In the genomic region with DNA sequence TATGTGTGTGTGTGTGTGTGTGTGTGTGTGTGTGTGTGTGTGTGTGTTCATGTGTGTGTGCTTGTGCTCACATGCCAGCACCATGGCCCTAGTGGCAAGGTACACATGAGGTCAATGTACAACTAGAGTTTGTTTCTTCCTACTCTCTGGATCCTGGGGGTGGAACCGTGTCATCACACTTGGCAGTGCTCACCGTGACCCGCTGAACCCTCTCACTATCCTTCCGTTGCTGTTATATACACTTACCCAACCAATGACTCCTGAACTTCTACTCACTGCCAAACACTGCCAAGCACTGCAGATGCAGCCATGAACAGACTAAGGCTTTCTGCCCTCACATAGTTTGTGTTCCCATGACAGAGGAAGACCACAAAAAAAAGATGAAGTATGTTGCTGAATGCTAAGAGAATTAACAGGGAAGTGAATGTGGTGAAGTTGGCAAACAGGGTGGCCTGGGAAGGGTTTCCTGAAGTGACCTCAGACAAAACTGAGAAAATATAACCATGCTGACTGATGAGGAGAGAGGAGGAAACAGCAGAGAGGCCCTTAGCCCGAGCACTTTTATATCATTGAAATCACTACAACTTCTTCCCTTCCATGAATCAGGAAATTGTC, we compare ENCODE assay signal across 11 mouse cellular contexts. TPM values are rescaled to one million over a fixed set of nuclear protein-coding genes. Genes with fewer than 3 reads are reported as not detected.
DNase-seq lines count a peak whose midpoint lies in the region; ATAC-seq and TF ChIP-seq lines count a peak whose summit lies in the region.
"Had no signal": no experiment of that assay in that cellular context is flagged by ENCODE, and none has a peak within 500 bp of the region (broad histone marks: within the 10 kb centered on the region; RNA-seq: fewer than 3 reads in every experiment).

No protein-coding gene starts in this region.

- H3K9ac ChIP-seq in kidney, embryonic 14.5 days (ENCODE audit: low read depth, low read length): no peak overlapping the region
- H3K9ac ChIP-seq in lung, embryonic 16.5 days (ENCODE audit: low read length): no peak overlapping the region

- H3K4me1 ChIP-seq in kidney, adult 2 months (ENCODE audit: control insufficient read depth, insufficient read depth, low read length): peaks cover 8% of the 10 kb centered on the region; the same call in 1 of the 2 replicates
- H3K4me1 ChIP-seq in kidney, embryonic 14.5 days (ENCODE audit: control insufficient read depth, insufficient read depth, low read length): no peaks in the 10 kb centered on the region
- 0 out of 2 replicates have a peak, but pooled peaks cover 2% of the 10 kb centered on the region for H3K4me1 ChIP-seq in lung, embryonic 16.5 days (replicated peaks; ENCODE audit: control insufficient read depth, insufficient read depth, low read length)

- peaks cover 7% of the 10 kb centered on the region; the same call in 1 of the 2 replicates for H3K9me3 ChIP-seq in kidney, embryonic 14.5 days (ENCODE audit: control insufficient read depth, low read length)
- H3K9me3 ChIP-seq in lung, embryonic 16.5 days (ENCODE audit: control insufficient read depth, low read length): no peaks in the 10 kb centered on the region

- no peak overlapping the region for H3K4me2 ChIP-seq in kidney, embryonic 14.5 days (replicated peaks; ENCODE audit: low read depth, low read length)
- H3K4me2 ChIP-seq in lung, embryonic 16.5 days (ENCODE audit: low read depth, low read length): no peak overlapping the region

- no peak for ATAC-seq in kidney, embryonic 14.5 days (ENCODE audit: low FRiP score, low TSS enrichment)
- peak; percentile 92 for ATAC-seq in granulocyte monocyte progenitor cell, adult 5-6 weeks (replicated peaks; ENCODE audit: poor library complexity, severe bottlenecking)
- peak; percentile 62 for ATAC-seq in lung, embryonic 16.5 days (ENCODE audit: low read depth)

- DNase-seq in kidney, adult 2 months: peak; percentile 59
- DNase-seq in skeletal muscle tissue, adult 2 months (ENCODE audit: low read depth, low spot score): peak; percentile 31
- DNase-seq in gastrocnemius, adult 18-20 months (ENCODE audit: low spot score): no peak
- DNase-seq in cerebellum, postnatal 10 days: no peak
- DNase-seq: gastrocnemius, adult 2 months; thymus, postnatal 14 days had no signal

- TF ChIP-seq CTCF in kidney, adult 2 months (conservative IDR thresholded peaks at IDR 0.05; ENCODE audit: insufficient read depth, insufficient read length, low read depth, low read length): no peak

- H3K4me3 ChIP-seq in kidney, adult 2 months (ENCODE audit: insufficient read depth, low read depth, low read length): no peak overlapping the region
- H3K4me3 ChIP-seq in kidney, embryonic 14.5 days (ENCODE audit: low read length): no peak overlapping the region
- no peak overlapping the region for H3K4me3 ChIP-seq in lung, embryonic 16.5 days (ENCODE audit: low read length)
- H3K4me3 ChIP-seq: gastrocnemius, adult 2 months had no signal

- H3K27me3 ChIP-seq in kidney, adult 2 months (replicated peaks; ENCODE audit: control insufficient read depth, insufficient read depth, low read length): no peaks in the 10 kb centered on the region
- no peaks in the 10 kb centered on the region for H3K27me3 ChIP-seq in kidney, embryonic 14.5 days (ENCODE audit: control insufficient read depth, insufficient read depth, low read length)
- H3K27me3 ChIP-seq in lung, embryonic 16.5 days (ENCODE audit: control insufficient read depth, insufficient read depth, low read depth, low read length): no peaks in the 10 kb centered on the region

- no peak for TF ChIP-seq POLR2A in kidney, adult 2 months (IDR thresholded peaks at IDR 0.05; ENCODE audit: low read depth, low read length)

- WGBS in kidney, adult 2 months: 43% methylated on average over 5 of the region's 5 CpGs
- 83% methylated on average over 5 of the region's 5 CpGs for WGBS in kidney, embryonic 14.5 days
- WGBS in lung, embryonic 16.5 days: 44% methylated on average over 5 of the region's 5 CpGs

- no peaks in the 10 kb centered on the region for H3K36me3 ChIP-seq in kidney, adult 2 months (ENCODE audit: control insufficient read depth, insufficient read depth, low read length)
- no peaks in the 10 kb centered on the region for H3K36me3 ChIP-seq in kidney, embryonic 14.5 days (ENCODE audit: control insufficient read depth, insufficient read depth, low read length)
- no peaks in the 10 kb centered on the region for H3K36me3 ChIP-seq in lung, embryonic 16.5 days (ENCODE audit: control insufficient read depth, insufficient read depth, low read length)

- no peak overlapping the region; the same call in 1 of the 2 replicates for H3K27ac ChIP-seq in kidney, adult 2 months (ENCODE audit: insufficient read depth, low read depth, low read length)
- H3K27ac ChIP-seq in kidney, embryonic 14.5 days (ENCODE audit: low read depth, low read length): no peak overlapping the region
- no peak overlapping the region for H3K27ac ChIP-seq in lung, embryonic 16.5 days (ENCODE audit: low read length)
- H3K27ac ChIP-seq: gastrocnemius, adult 2 months had no signal

RNA-seq across cellular contexts. Expression of gene Slc25a31, which starts 3.7 kb away (rescaled TPM):
- polyA plus RNA-seq in kidney, adult 2 months (2012; rRNA removed): 0.08 TPM in 1 of 2 replicates, not detected in the other
- polyA plus RNA-seq in kidney, embryonic 14.5 days (2014; fragmentation: Nextera tagmentation; extraction: Ambion mirVana): 0.28 TPM in 1 of 2 replicates, not detected in the other
- not detected in 2 replicates for total RNA-seq in granulocyte monocyte progenitor cell, adult 5-6 weeks (2014; fragmentation: Nextera tagmentation)
- total RNA-seq in granulocyte monocyte progenitor cell, adult 5-6 weeks (2017): not detected in 2 replicates
- 0.10 and 0.48 TPM in 2 replicates for polyA plus RNA-seq in lung, embryonic 16.5 days (2015; fragmentation: Nextera tagmentation; extraction: Ambion mirVana)
- total RNA-seq in gastrocnemius, adult 18-20 months (2021): not detected
- total RNA-seq: gastrocnemius, adult 2 months; left cerebral cortex, postnatal 14 days; megakaryocyte-erythroid progenitor cell, adult 5-6 weeks had no signal

RNA-seq across cellular contexts. Expression of gene Hspa4l, which starts 39.4 kb away (rescaled TPM):
- 6.5 and 8.1 TPM in 2 replicates for polyA plus RNA-seq in kidney, adult 2 months (2012; rRNA removed)
- 4.3 and 8.8 TPM in 2 replicates for polyA plus RNA-seq in kidney, embryonic 14.5 days (2014; fragmentation: Nextera tagmentation; extraction: Ambion mirVana)
- 14.8 and 23.1 TPM in 2 replicates for total RNA-seq in granulocyte monocyte progenitor cell, adult 5-6 weeks (2014; fragmentation: Nextera tagmentation)
- total RNA-seq in granulocyte monocyte progenitor cell, adult 5-6 weeks (2017): 36.2 and 41.4 TPM in 2 replicates
- polyA plus RNA-seq in lung, embryonic 16.5 days (2015; fragmentation: Nextera tagmentation; extraction: Ambion mirVana): 22.7 and 24.2 TPM in 2 replicates
- total RNA-seq in gastrocnemius, adult 18-20 months (2021): 1 to 10 TPM; 4.9 to 6.6 TPM

Comparison
In these comparisons a context has a peak if more than half of its experiments do, and no peak if none do; other contexts are left out.
1. DNase-seq: peak in kidney, adult 2 months (single experiment) and skeletal muscle tissue, adult 2 months (single experiment); none in gastrocnemius, adult 18-20 months (single experiment) and cerebellum, postnatal 10 days (0 of 2).